Mouse (Mus musculus) right cerebral cortex, postnatal 36 days (tissue): ENCODE data around the gene Fndc7.
"Not testable (repeated sequence)": the region's sequence is repeated elsewhere in the genome, so short reads cannot be mapped to it uniquely, and the experiment has no call there.

Experiments used
- DNase-seq, 2 experiments: peaks; one replicate each; pipeline ENCODE4 v3.0.0; 2022; ENCODE audit warnings: low spot score in 2 of 2, mixed read lengths in 1 of 2

Fndc7 gene

DNA sequence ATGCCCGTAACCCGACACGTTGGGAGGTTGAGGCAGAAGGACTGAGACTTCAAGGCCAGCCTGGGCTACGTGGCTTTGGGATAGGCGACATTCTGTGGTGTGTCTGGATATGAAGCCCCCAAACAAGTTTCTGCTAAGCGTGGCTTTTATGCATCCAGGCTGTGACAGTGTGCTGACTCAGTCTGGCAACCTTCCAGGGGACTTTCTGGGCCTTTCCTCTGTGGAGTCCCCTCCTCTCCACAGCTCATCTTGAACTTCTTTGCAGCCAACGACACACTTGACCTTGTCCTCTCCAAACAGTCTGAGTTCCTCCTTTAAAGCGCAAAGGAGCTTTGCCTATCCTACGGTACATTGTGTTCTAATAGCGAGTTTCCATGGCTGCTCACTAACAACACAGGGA lies 33.9 kb downstream of the Fndc7 start:
- DNase-seq: peak in 1 of 2 experiments; percentile 16

DNA sequence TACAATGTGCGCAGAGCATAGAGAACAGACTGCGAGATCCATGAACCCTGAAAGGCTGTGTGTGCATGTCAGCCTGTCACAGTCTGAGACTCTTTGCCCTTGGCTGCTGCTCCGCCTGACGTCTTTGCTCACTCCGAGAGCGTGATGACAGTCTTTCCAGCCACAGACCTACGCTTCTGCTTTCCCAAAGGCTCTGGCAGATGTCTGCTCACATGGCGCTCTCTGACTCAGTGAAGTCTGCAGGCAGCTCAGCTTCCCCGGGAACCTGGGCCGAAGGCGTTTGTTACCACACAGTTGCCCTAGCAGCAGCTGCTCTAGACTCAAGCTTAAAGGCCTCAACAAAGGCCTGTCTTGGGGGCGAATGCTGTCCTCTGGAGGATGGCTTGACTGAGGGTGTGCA lies 34.4 kb downstream of the Fndc7 start:
- peak; percentile 85 to 90 for DNase-seq

DNA sequence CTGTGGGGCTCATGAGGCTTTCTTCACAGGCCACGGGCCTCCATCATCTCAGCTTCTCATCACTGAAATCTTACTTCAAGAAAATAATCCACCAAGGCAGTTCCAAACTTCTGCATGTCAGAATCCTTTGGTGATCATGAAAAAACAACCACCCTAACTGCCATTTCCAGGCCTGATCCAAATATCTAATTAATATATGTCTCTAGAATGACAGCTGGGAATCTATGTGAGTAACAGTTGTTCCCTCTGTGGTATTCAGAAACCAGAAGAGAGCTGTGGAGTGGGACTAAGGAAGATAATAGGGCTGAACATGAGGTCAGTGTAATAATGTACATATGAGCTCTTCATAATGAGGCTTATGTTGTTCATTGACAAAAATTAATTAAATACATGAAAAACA lies 36.5 kb downstream of the Fndc7 start:
- no peak for DNase-seq

DNA sequence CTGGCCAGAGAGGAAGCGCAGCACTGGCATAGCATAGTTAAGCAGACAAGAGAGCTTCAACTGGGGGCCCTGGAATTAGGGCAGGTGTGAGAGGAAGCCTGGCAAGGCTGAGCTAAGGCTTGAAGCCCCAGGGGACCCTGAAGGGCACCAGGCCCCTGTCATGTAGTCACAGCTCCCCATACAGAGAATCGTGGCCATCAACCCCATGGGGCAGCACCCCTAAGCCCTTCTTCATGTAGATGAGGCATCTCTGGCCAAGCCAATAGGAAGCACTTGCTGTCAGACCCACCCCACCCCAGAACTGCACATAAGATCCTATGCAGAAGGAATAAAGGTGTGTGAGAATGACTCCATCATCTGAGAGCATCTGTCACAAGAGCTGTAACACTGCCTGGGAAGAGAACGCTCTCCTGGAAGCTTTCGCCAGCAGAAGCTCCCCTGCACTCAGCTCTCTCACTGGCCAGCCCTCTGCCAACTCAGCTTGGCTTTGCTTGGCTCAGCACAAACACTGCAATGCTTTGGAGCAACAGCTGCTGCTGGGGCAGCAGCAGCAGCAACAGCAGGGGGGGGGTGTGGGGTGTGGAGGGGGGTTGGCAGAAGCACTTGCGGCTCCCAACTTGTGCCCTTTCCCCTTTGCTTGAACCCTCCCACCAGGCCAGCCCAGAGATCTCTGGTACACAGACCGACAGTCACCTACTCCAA lies 37.7 kb downstream of the Fndc7 start:
- DNase-seq: no peak

DNA sequence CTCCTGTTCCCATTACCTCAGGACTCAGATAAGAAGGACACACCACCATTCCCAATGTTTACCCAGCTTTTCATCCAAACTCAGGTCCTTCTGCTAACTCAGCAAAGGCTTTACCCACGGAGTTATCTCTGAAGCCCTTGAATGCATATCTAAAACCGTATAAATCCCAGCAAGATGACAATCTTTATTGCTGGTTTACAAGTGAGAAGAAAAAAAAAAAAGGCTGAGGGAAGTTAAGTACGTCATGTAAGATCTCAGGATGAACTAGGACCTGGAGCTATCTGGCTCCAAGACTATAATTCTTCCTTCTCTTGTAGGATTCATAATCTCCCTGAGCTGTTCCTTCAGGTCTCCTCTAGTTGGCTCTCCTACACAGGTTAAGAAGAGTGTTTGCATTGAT lies 38.3 kb downstream of the Fndc7 start:
- DNase-seq: no peak

DNA sequence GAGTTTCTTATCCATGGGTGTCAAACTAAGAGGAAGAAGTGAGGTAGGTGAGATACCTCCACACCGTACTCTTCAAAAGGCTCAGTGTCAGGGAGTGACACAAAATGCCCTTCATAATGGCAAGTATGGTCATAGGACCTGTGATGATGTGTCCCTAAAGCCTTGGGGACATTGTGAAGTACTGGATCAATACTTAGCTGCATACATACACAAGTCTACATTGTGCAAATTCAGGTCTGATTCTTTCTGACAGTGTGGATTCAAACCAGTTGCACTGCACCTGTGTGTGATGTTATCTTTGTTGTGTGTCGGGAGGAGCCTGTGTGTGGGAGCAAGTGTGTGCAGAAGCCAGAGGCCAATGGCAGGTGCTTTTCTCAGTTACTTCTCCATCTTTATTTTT lies 38.7 kb downstream of the Fndc7 start:
- no peak for DNase-seq

DNA sequence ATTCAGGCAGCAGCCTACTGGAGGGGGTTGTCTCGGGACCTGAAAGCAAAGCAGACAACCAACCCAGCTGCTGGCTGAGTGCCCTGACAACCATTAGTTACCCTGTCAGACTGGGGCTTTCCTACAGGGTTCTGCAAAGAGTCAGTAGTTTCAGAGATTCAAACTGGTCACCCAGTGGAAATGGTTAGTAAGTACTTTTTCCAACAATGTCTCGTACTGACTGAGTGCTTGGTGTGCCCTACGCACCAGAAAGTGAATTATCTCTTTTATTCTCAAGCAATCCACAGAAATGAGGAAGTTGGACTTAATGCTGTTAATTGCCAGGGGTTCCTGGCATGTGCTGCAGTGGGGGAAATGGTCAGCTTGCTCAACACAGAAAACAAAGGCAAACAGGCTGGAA lies 39.3 kb downstream of the Fndc7 start:
- DNase-seq: no peak

DNA sequence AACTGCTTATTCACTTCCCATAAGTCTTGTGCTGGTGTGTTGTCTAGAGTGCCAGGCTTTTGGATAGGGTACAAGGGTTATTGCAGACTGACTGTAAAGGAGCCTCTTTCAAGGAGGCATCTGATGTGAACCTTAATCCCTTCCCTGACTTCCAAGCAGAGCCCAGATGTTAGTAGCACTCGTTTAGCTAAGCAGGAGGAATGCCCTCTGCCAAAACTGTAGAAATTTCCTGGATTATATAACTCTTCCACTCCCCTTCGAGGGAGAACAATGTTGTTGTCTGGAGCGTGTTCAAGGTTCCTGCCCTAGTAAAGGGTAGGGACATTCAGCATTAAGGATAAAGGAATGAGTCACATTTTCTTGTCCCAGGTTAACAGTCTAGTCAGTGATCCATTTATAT lies 43.2 kb downstream of the Fndc7 start:
- no peak for DNase-seq

DNA sequence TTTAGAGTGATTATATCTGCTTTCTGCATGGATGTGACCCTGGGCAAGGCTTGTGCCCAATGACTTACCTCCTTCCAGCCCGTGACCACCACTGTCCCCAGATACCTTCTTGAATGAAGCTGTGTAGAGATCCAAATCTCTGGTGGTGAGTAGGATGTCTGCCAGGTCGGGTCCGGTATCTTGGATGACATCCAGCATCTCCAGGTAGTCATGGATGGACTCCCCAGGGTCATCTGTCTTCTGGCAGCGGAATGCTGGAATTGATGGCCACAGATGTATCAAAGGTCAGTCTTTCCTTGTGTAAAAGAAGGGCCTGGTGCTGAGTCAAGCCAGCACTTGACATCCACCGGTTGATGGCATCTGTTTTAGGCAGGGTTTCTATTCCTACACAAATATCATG lies 45.3 kb downstream of the Fndc7 start:
- no peak for DNase-seq

DNA sequence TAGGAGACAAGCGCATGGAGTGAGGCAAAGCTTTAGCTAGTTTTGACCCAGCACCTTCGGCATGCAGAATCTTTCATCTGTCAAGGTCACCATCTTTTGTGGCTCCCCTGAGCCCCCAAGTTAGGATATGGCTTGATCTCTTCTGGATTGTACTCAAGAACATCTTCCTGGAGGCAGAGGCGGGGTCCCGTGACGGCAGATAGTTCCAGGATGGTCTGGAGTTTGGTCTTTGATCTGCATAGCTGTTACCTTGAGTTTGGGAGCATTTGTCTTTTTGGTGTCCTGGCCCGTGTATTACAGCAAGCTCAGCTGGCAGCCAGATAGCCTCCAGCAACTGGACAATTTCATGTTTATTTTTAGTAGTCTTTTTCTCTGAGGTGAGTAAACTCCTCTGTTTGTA lies 45.8 kb downstream of the Fndc7 start:
- no peak for DNase-seq

DNA sequence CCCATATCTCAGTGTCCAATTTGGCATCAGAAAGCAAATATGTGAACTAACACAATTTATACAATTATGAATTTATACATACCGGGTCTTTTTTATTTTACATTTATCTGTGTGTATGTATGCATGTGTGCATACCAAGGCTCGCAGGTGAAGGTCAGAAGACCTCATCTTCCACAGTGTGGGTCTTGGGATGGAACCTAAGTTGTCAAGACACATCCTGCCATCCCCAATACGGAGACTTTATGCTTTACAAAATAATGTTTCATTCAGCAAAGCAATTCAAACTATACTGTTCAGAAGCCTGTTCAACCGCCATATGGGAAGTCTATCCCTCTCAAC lies 49.1 kb downstream of the Fndc7 start:
- no peak for DNase-seq

DNA sequence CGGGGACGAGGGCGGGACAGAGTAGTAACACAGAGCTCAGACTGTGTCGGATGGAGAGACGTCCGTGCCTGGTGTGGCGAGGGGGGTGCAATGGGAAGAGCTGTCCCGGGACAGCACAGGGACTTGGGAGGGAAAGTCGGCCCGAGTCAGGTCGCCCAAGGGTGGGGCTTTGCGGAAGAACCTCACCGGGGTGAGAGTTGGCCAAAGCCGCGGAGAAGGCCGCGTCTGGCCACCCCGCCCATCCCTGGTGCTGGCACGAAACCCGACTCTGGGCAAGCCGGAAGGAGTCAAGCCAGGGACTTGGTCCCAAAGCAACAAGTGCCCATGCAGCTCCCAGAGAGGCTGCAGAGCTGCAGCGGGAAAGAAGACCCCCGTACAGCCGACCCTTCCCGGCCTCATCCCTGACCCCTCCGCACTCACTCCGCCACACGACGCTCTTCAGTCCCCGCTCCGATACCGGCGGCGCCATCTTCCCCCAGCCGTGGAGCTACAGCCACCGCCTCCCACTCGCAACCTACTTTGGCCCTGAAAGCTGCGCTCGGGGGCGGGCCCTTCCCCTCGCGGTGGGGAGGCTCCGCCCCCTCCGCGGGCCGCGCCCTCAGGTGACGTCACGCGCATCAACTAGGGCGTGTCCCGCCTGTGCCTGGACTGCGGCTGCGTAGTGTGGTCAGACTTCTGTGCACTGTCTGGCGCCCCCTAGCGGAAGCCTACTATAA lies 49.6 kb downstream of the Fndc7 start, which contains the start of gene Stxbp3:
Gene Stxbp3 (minus strand): TSS at position 527 of the 716 bp plus-strand sequence.
- DNase-seq: peak; percentile 97

DNA sequence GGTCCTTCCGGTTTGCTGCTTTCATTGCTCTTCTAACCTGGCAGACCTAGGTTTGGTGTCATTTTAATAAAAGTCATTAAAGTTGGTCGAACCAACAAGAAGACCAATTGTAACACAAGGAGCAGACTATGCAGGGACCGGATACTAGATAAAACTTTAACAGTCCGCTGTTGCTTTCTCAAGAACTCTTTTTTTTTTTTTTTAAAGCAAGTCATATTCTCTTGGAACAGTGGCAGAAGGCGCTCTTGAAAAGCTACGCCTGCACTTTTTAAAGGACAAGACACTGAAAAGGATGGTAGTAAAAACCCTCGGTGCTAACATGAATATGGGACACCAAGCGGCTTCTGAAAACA lies 50.2 kb downstream of the Fndc7 start:
- no peak for DNase-seq

DNA sequence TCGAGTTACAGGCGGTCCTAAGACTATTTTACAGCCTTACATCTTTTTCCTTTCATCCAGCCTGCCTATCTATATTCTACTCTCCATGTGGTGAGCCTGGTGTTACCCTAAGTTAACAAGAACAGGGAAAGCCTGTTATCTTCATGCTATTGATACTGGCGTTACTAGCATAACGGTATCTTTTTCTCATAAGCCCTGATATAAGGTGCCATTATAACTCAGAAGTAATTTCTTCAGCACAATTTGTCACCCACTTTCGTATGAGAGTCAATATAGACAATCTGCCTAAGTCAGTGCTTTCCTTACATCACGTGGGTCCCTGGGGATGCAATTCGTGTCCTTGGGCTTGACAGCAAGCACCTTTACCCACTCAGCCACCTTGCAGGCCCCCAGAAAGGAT lies 50.8 kb downstream of the Fndc7 start:
- DNase-seq: no peak

DNA sequence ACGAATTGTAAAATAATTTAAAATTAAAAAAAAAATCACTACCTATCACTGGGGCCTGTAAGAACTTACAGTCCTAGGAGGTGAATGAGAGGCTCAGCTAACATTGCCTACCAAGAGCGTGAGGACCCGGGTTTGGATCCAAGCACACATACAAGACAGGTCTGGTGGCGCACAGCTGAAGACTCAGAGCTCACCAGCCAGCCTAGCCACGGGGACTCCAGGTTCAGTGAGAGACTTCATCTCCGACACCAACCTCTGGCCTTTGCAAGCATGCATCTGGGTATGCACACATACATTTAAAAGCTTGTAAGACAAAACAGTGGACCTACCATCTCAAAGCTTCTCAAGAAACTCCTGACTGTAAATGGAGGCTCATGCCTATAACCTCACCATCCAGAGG lies 52.9 kb downstream of the Fndc7 start:
- DNase-seq: no peak

DNA sequence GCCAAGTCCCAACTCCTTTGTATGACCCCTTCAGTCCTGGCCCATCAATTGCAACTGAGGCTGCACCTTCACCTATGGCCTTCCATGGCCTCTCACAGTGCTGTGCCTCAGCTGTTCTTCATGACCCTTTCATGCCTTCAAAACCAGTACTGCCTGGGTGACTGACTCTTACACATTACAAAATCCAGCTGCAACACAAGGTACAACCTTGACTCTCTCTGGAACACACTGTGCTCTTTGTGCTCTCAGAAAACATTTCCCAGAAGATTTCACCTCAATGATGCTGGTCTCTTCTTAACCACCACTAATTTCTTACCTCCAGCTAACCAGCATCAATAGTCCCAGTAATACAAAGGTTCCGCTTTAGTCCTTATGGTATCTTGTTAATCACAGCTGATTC lies 56.1 kb downstream of the Fndc7 start:
- DNase-seq: not testable (repeated sequence)

DNA sequence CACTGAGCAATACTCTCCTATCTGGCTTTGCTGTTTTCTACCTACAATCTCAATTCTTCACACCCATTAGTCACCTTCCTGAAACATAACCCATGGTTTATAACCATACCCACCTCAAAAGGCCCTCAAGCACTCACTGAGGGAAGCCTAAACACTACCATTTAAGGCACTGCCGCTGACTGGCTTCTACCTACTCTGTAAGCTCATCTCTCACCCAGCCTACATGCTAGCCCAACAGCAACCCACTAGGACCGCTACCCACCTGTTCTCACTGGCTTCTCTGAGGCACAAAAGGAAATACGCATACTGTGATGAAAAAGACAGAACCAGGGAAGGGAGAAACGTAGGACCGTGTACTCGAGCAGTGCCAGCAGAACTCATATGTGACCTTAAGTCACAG lies 58.1 kb downstream of the Fndc7 start:
- DNase-seq: no peak

DNA sequence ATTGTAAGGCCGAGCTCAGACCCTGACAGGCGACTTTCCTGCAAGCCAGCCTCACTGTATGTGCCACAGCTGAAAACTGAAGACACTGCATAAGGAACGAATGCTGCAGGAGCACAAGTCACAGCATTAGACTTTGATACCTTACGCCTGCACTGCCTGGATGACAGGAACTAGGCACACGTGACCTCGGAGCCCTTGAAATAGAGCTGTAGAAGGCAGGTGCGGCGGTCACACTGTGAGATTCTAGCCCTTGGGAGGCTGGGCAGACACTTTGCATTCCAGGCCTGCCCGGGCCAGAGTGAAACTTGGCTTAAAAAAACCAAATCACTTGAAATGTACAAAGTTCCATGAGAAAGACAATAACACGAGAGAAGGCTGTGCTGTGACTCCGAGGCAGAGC lies 59.3 kb downstream of the Fndc7 start:
- no peak for DNase-seq

DNA sequence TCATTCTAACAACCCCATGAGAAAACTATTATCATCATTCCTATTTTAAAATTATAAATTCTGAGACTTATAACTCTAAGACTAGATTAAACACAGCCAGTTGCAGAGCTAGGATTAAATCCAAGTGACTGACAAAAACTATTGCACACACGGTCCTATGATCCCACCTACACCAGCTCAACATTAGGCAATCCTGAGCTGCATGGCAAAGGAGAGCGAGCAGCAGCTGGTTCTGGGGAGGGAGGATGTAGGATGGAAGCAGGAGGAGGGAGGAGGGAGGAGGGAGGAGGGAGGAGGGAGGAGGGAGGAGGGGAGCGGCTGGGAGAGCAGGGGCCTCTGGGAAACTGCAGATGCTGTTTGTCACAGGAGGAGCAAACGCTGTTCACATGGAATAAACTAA lies 74.2 kb downstream of the Fndc7 start:
- DNase-seq: no peak

DNA sequence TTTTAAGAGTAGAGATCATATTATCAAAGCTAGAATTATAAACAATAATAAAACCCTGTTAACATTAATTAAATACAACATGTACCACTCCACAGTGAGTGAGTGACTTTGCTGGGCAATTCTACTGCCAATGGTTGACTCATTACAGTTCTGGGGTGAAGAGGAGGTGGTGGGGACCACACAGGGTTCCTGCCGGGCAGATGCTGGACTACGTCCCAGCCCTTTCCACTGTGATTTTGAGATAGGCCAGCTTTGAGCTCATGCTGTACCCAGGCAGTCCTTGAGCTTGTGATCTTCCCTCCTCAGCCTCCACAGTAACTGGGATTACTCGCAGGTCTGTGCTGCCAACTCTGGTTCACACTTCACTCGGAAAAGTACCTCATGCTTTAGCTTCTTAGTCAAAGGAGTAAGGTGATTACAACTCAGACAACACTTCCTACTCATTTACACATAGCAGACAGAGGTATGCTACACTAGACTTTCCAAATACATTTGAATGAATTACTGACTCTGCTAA lies 79.0 kb downstream of the Fndc7 start:
- DNase-seq: no peak

DNA sequence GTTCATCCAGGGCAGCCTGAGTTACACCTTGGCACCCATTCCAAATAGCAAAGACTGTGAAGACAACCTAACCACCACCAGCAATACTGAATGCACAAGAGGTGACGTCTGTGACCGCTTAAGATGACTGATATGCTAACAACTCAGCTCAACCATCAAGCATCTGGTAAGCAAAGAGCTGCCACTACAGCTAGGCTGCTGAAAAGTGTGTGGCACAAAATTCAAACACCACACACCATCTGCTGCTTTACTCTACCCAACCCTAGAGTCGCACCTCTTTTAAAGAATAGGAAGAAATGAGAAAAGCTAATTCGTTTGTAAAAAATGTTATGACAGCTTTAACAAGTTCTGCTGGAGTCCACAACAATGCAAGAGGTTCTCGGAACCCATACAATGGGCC lies 84.2 kb downstream of the Fndc7 start:
- DNase-seq: no peak
